Mouse (Mus musculus) heart, embryonic 16.5 days (tissue): ENCODE results near the gene Fam171a1. TPM values are rescaled to one million over a fixed set of nuclear protein-coding genes. Genes with fewer than 3 reads are reported as not detected.

Source experiments
- ATAC-seq: fragments of 200-750 bp; cut with Nextera tagmentation; replicated peaks from 2 replicates; pipeline ENCODE4 v1.8.0; 2017; ENCODE audit warnings: moderate number of reproducible peaks; ENCODE audit not compliant: insufficient read depth, low FRiP score; ENCODE audit errors: extremely low read depth
- H3K27ac ChIP-seq: fragments of 300-500 bp; sonication (generic); 2 replicates; pipeline ENCODE4 v1.5.1; 2014; ENCODE audit warnings: mild to moderate bottlenecking, low read length, control low read depth, moderate library complexity
- H3K27me3 ChIP-seq: fragments of 300-500 bp; sonication (generic); 2 replicates; pipeline ENCODE4 v1.6.1; 2014; ENCODE audit warnings: low read length, mixed read lengths; ENCODE audit not compliant: control insufficient read depth, insufficient read depth
- H3K36me3 ChIP-seq: fragments of 300-500 bp; sonication (generic); 2 replicates; pipeline ENCODE4 v1.6.1; 2014; ENCODE audit not compliant: control insufficient read depth, insufficient read depth
- H3K4me1 ChIP-seq: fragments of 300-500 bp; sonication (generic); 2 replicates; pipeline ENCODE4 v1.6.1; 2014; ENCODE audit warnings: low read length, mixed read lengths; ENCODE audit not compliant: control insufficient read depth, insufficient read depth
- H3K4me2 ChIP-seq: fragments of 300-500 bp; sonication (generic); 2 replicates; pipeline ENCODE4 v1.6.1; 2014; ENCODE audit warnings: low read depth, mild to moderate bottlenecking, control low read depth, low read length
- H3K4me3 ChIP-seq: fragments of 300-500 bp; sonication (generic); 2 replicates; pipeline ENCODE4 v1.5.1; 2014; ENCODE audit warnings: mild to moderate bottlenecking, control low read depth, low read length
- H3K9ac ChIP-seq: fragments of 300-500 bp; sonication (generic); 2 replicates; pipeline ENCODE4 v1.6.1; 2014; ENCODE audit warnings: low read length, control low read depth
- H3K9me3 ChIP-seq: fragments of 300-500 bp; sonication (generic); replicated peaks from 2 replicates; pipeline ENCODE4 v1.6.1; 2016; ENCODE audit warnings: low read length; ENCODE audit not compliant: control insufficient read depth
- WGBS: fragments of 180-500 bp; shearing (Covaris S2); extraction: QIAGEN DNeasy Blood & Tissue Kit; methylation state at CpG from one replicate; pipeline ENCODE4 v1.1.7; 2014; 5-methylcytosine and 5-hydroxymethylcytosine counted together
- polyA plus RNA-seq: library from polyadenylated mRNA; unstranded; fragments of >200 nt; fragmentation: Nextera tagmentation; extraction: Ambion mirVana; gene quantifications from 2 replicates; pipeline ENCODE4 v1.2.1, GENCODE M21; 2015

Fam171a1 gene
- polyA plus RNA-seq, 1 experiment from 2014 or later = 21.6 TPM

DNA sequence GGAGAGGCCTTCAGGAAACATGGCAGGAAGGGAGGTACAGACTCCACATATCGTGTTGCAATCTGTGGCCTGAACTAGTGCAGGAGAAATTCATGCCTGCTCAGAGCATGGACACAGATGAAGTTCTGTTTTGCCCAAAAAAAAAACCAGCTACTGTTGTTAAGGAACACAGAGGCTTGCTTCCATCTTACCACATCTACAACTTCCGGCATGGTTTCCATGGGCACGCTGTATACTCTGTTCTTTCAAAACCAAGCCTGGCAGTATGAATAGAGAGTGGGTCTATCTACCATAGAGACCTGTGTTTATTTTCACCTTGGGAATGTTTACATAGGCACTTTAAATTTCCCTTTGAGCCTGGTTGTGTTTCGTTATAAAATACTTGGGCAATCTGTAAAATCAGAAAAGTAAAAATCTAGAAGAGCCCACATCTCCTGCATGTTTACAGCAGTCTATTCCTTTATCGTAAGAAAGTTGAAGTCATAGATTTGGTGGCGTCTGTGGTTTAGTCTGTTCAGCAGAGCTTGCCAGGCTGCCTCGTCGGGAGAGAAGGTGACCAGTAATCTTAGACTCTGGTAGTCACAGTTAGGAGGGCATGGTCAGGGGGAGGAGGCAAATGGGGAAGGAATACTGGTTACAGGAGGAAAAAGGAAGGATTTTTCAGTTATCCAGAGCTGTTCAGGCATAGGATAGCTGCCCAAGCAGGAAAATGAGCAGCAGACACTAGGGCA is 44.8 kb downstream of the Fam171a1 start:
- ATAC-seq = no peak
- Histone ChIP-seq H3K27ac (no peak overlapping the region), H3K4me1 (peaks cover 33% of the 10 kb centered on the region), H3K4me3 (no peak overlapping the region), H3K36me3 (no peaks in the 10 kb centered on the region), H3K9ac (no peak overlapping the region), H3K27me3 (no peaks in the 10 kb centered on the region), H3K9me3 (no peaks in the 10 kb centered on the region), H3K4me2 (no peak overlapping the region)
- WGBS = 65% methylated on average over 8 of the region's 8 CpGs

DNA sequence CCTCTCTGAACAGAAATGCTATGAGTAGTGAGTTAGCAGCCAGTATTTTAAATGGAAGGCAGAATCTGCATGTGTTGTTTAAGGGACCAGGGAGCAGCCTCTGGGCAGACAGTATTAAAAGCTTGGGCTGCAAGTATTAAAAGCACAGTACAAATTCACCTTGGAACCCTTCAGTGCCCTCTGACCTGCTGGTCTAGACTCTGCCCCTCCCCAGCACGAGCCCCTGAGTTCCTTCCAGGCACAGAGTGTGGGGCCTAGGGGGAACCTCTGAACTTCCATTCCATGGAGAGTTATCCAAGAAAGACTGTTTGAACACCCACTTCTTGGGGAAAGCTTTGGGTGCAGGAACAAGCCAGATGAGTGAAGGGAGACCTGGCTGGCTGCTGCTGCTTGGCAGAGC is 47.6 kb downstream of the Fam171a1 start:
- H3K4me1 ChIP-seq = peaks cover 26% of the 10 kb centered on the region
- no peaks in the 10 kb centered on the region for H3K9me3 ChIP-seq
- no peak overlapping the region for H3K27ac ChIP-seq
- ATAC-seq = no peak
- H3K4me3 ChIP-seq = no peak overlapping the region
- H3K36me3 ChIP-seq = no peaks in the 10 kb centered on the region
- H3K27me3 ChIP-seq = no peaks in the 10 kb centered on the region
- WGBS = 61% methylated on average over 1 of the region's 1 CpGs
- H3K4me2 ChIP-seq = no peak overlapping the region
- no peak overlapping the region for H3K9ac ChIP-seq

DNA sequence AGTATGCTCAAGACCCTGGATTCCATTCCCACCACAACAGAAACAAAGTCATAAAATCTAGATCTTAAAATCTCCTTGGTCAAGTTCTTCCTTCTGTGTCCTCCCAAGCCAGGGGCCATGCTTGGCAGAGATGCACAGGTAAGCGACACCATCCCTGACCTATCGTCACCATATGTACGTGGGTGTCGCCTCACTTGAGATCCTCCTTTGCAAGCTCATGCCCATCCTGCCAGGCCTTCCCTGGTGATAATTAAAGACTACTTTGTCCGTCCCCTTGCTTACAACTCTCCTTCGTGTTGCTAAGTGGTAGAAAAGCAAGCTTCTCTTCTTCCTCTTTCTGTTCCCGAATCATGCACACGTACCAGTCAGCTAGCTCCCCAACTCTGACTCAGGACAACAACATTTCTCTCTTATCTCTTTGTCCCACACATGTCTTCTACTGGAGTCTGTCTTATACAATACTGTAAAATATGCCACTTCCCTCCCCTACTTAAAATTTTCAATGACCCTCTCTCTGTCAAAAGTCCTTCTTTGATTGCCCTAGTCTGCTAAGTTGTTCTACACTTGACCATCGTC is 49.6 kb downstream of the Fam171a1 start:
- ATAC-seq = no peak
- 66% methylated on average over 9 of the region's 9 CpGs for WGBS
- H3K4me2 ChIP-seq = no peak overlapping the region
- H3K4me1 ChIP-seq = peaks cover 27% of the 10 kb centered on the region
- H3K27me3 ChIP-seq = no peaks in the 10 kb centered on the region
- no peak overlapping the region for H3K9ac ChIP-seq
- H3K9me3 ChIP-seq = no peaks in the 10 kb centered on the region
- no peaks in the 10 kb centered on the region for H3K36me3 ChIP-seq
- no peak overlapping the region for H3K27ac ChIP-seq
- H3K4me3 ChIP-seq = no peak overlapping the region

DNA sequence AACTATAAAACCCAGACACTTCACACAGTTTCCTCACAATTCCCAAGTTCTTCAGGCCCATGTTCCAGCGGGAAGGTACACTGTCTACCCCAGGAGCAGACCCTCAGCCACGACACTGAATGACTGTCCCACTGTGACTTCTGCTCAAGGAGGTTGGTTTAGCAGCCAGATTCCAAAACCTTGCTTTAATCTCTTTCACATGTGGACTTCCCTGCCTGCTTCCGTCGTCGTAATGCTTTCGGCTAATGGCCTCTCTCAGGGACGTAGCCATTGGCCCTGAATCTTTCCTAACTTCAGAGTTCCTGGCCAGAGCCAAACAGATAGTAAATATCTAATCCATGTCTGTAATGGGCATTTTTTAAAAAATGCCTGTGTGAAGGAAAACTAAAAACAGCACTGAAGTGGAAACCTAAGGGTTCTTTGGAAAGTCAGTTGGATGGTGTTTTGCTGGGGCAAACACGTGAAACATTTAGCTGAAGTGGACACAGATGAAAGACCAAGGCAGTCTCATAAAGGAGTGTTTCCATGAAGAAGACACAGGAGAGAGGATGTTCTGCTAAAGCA is 51.1 kb downstream of the Fam171a1 start:
- peaks cover 35% of the 10 kb centered on the region for H3K4me1 ChIP-seq
- no peak for ATAC-seq
- H3K4me3 ChIP-seq = no peak overlapping the region
- no peaks in the 10 kb centered on the region for H3K27me3 ChIP-seq
- WGBS = 82% methylated on average over 8 of the region's 8 CpGs
- no peak overlapping the region for H3K27ac ChIP-seq
- no peak overlapping the region for H3K9ac ChIP-seq
- H3K9me3 ChIP-seq = no peaks in the 10 kb centered on the region
- no peak overlapping the region for H3K4me2 ChIP-seq
- H3K36me3 ChIP-seq = no peaks in the 10 kb centered on the region

DNA sequence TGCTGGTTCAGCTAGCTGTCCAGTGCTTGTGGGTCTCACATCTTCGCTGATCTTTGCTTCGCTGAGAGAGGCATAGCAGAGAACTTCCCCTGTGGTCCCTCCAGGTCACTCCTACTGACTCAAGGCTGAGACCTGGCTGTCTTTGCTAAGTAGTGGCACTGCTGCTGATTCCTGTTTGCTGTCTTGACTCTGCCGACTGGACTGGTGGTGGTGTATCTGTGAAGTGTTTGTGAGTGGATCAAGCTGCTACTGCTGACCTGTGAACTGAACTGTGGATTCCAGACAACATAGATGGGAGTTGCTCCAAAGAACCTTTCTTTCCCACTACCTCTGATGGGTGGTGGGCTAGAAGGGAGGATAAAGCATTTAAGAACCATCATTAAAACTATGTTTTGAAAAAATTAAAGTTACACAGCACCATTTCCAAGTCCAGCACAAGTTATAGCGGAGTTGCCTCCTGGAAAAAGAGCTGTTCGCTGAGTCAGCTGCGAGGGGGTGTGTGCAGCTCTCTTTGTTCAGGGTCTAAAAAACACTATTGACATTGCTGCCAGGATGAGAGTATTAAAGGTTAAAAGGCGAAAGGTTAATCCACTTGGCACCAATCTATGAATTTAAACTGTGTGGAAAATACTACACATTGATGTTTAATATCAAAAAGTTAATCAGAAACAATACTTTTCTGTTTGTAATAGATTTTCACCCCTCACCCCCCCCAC is 52.0 kb downstream of the Fam171a1 start:
- Histone ChIP-seq H3K27me3 (no peaks in the 10 kb centered on the region), H3K4me2 (no peak overlapping the region), H3K4me1 (peaks cover 43% of the 10 kb centered on the region), H3K4me3 (no peak overlapping the region), H3K36me3 (no peaks in the 10 kb centered on the region), H3K9ac (no peak overlapping the region), H3K27ac (no peak overlapping the region), H3K9me3 (no peaks in the 10 kb centered on the region)
- WGBS = 76% methylated on average over 7 of the region's 7 CpGs
- no peak for ATAC-seq

DNA sequence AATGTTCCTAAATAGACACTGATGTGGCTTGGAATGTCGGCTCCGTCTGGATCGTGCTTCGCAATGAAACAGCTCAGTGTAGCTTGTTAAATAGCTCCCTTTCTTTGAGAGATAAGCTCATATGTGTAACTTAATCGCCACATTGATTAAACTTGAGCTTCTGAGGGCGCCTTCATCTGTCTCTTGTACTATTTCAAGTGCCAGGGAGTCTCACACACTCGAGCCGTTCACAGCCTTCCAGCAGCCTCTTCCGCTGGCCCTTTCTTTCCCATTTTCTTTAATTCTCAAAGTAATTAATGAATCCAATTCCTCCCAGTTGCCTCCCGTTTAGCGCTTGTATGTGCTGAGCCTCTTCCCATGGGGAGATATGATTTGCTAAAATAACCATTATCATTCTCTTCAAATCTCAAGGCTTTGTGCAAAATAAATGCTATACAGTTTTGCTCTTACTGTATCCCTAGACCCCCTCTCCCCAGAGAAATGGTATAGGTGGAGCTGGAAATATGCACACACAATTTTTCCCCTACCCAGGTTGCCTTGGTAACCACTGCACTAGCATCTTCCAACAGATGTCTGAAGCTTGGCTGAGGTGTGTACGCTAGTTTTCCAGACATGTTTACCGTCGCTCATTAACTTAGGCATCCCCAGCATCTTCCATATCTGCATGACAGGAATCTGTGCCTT is 54.8 kb downstream of the Fam171a1 start:
- Histone ChIP-seq H3K9ac (no peak overlapping the region), H3K27ac (no peak overlapping the region), H3K4me2 (no peak overlapping the region), H3K4me3 (no peak overlapping the region), H3K4me1 (peaks cover 62% of the 10 kb centered on the region), H3K36me3 (no peaks in the 10 kb centered on the region), H3K27me3 (no peaks in the 10 kb centered on the region), H3K9me3 (no peaks in the 10 kb centered on the region)
- 59% methylated on average over 14 of the region's 14 CpGs for WGBS
- ATAC-seq = no peak

DNA sequence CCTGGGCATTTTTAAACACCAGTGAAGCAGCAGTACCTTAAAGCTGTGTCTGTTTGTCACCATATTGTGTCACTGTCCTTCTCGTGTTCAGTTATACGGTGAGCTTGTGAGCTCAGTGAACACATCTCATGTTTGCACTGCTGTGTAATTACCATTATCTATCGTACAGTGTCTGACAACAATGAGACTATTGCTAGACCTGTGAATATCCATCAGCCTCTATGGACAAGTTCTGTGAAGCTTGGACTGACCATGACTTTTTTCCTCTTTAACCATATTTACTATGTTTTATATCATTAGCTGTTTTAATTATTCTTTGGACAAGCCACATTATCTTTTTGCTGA is 55.4 kb downstream of the Fam171a1 start:
- Histone ChIP-seq H3K27me3 (no peaks in the 10 kb centered on the region), H3K36me3 (no peaks in the 10 kb centered on the region), H3K27ac (no peak overlapping the region), H3K9ac (no peak overlapping the region), H3K4me1 (peaks cover 64% of the 10 kb centered on the region), H3K4me2 (no peak overlapping the region), H3K9me3 (no peaks in the 10 kb centered on the region), H3K4me3 (no peak overlapping the region)
- no peak for ATAC-seq
- WGBS = 75% methylated on average over 3 of the region's 3 CpGs

DNA sequence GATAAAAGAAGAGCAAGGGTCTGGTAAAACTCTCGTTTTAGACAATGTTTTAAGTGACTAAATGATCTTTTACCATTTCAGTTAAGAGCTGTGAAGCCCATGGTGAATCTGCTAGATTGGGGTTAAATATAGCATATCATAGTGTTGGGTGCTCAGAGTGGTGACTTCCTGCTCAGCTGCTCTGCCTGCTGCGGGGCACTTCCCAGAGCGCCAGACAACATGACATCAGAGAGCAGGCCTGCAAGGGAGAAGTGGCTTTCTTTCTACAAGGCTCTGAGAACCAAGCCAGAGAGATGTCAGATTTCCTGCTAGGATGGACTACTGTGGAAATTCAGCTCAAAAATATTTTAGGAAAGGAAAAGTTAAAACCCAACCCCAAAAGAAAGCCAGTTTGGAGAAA is 57.8 kb downstream of the Fam171a1 start:
- Histone ChIP-seq H3K27me3 (no peaks in the 10 kb centered on the region), H3K27ac (peak overlapping the region; percentile 84), H3K4me3 (no peak overlapping the region), H3K36me3 (no peaks in the 10 kb centered on the region), H3K4me2 (peak overlapping the region; percentile 15), H3K4me1 (peaks cover 58% of the 10 kb centered on the region), H3K9me3 (no peaks in the 10 kb centered on the region), H3K9ac (peak overlapping the region; percentile 6; the same call in 1 of the 2 replicates)
- WGBS = 6% methylated on average over 3 of the region's 3 CpGs
- peak; percentile 68 for ATAC-seq
